Mouse (Mus musculus) embryo, embryonic 10.5 days (tissue): ENCODE data around the gene Gprc6a.

ENCODE experiments used
- DNase-seq: peaks from one replicate; pipeline ENCODE4 v3.0.0-alpha.2; 2015; ENCODE audit warnings: low spot score

Gprc6a gene

DNA sequence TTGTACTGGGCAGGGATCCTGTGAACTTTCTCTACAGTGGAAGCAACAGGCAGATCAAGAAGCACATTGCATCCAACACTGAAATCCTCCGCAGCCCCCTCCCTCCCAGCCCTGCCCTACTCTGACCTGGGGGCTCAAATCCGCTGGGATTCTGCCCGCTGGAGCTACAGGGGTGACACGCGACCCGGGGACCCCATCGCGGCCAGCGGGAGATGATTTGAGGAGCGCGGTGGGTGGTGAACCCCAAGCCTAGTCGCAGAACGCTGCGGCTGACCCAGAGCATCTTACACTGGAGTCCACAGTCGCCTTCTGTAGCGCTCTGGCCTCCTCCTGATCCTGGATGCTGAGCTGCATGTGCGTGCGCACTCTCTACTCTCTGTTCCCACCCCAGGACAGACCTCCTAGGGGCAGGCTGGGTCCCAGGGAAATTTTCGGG, 41.1 kb downstream of the Gprc6a start, which contains the start of gene Fam162b:
Fam162b (minus strand) TSS at position 379 of the 436 bp plus-strand sequence.
- peak; percentile 47 for DNase-seq

DNA sequence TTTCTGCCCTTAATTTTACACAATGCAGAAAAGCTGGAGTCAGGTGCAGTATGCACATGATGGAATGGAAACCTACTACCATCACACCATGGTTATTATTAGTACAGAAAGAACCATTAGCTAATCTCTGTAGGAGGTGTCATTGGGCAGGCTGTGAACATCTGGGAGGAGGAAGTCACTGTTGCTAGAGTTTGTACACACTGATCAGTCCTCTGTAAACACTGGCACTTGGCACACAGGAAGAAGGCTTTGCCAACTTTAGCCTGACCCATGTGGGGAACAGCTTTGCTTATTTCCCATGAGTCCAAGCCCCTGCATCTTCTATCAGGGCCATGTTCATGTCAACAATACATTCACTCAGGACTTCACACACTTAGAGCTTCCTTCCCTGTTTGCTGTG, 46.3 kb downstream of the Gprc6a start:
- no peak for DNase-seq

DNA sequence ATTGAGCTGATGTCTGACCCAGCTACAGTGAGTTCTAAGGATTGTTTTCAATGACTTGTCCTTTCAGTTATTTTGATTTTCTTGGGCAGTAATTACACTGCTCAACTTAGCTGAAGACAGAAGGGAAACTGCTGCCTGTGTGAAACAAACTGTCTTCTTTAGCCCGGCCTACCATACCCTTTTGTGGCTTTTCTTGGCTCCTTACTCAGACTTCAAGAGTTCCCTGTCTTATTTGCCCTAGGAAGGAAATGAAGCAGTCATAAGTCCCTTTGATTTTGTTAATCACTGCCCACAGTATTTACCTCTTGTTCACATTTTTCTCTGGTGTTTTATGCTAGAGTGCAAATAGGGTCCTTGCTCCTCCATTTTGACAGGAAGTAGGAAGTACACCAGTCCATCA, 46.9 kb downstream of the Gprc6a start:
- no peak for DNase-seq

DNA sequence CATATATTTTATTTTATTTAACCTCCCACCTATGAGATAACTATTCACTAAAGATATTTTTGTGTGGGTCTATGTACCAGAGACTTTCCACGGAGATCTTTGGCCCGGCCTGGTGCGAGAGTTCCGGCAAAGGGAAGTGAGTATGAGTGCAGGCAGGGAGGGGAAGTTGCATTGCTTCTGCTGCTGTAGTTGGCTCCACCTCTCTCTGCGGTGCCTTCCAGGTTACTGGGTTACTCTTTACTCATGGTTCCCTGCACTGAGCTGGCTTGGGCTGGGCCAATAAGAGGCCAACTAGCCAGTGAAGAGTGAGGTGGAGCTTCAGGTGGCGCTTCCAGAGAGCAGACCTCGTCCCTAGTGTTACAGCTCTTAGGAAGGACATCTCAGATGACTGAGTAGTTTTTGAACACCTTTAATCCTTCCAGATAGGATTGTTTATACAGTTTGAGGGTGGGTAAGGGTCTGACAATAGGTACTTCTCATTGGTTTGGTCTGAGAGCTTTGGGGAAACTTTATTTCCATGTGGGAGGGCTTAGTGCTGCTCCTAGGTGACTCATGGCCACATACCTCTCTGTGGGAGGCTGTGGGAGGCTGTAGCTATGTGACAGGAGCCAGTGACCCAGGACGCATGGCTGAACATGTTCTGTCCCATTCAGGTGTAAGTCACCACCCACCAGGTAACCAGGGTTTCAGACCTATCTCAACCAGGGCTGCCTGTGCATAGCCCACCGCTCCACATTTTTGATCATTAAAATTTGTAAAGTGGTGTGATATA, 59.9 kb downstream of the Gprc6a start:
- DNase-seq, result no peak
